Mouse (Mus musculus) embryonic facial prominence, embryonic 14.5 days (tissue): Measurements from ENCODE around the gene Stk19. TPM values are rescaled to one million over a fixed set of nuclear protein-coding genes. Genes with fewer than 3 reads are reported as not detected.

Experiments used
- ATAC-seq: fragments of 200-750 bp; cut with Nextera tagmentation; 2 replicates; pipeline ENCODE4 v1.8.0; 2017; ENCODE audit warnings: low read depth, moderate number of reproducible peaks, moderate TSS enrichment
- DNase-seq: peaks from one replicate; pipeline ENCODE4 v3.0.0-alpha.2; 2015; ENCODE audit warnings: low spot score
- H3K27ac ChIP-seq: fragments of 300-500 bp; sonication (generic); replicated peaks from 2 replicates; pipeline ENCODE4 v1.5.1; 2014; ENCODE audit warnings: low read depth, mild to moderate bottlenecking, low read length, moderate library complexity
- H3K27me3 ChIP-seq: fragments of 300-500 bp; sonication (generic); replicated peaks from 2 replicates; pipeline ENCODE4 v1.6.1; 2014; ENCODE audit warnings: low read length; ENCODE audit not compliant: control insufficient read depth, insufficient read depth
- H3K36me3 ChIP-seq: fragments of 300-500 bp; sonication (generic); 2 replicates; pipeline ENCODE4 v1.6.1; 2014; ENCODE audit warnings: low read length, mixed read lengths; ENCODE audit not compliant: control insufficient read depth, insufficient read depth
- H3K4me1 ChIP-seq: fragments of 300-500 bp; sonication (generic); 2 replicates; pipeline ENCODE4 v1.6.1; 2014; ENCODE audit warnings: antibody characterized with exemption, low read length; ENCODE audit not compliant: control insufficient read depth, insufficient read depth
- H3K4me2 ChIP-seq: fragments of 300-500 bp; sonication (generic); 2 replicates; pipeline ENCODE4 v1.6.1; 2014; ENCODE audit warnings: low read depth, mild to moderate bottlenecking, low read length, moderate library complexity, mixed read lengths
- H3K4me3 ChIP-seq: fragments of 300-500 bp; sonication (generic); 2 replicates; pipeline ENCODE4 v1.5.1; 2014; ENCODE audit warnings: low read depth, mild to moderate bottlenecking, low read length
- H3K9ac ChIP-seq: fragments of 300-500 bp; sonication (generic); 2 replicates; pipeline ENCODE4 v1.6.1; 2014; ENCODE audit warnings: low read depth, mild to moderate bottlenecking, low read length, moderate library complexity, mixed read lengths
- H3K9me3 ChIP-seq: fragments of 300-500 bp; sonication (generic); 2 replicates; pipeline ENCODE4 v1.6.1; 2016; ENCODE audit warnings: low read length; ENCODE audit not compliant: control insufficient read depth
- WGBS: fragments of 180-500 bp; shearing (Covaris S2); extraction: QIAGEN DNeasy Blood & Tissue Kit; methylation state at CpG from one replicate; pipeline ENCODE4 v1.1.7; 2014; 5-methylcytosine and 5-hydroxymethylcytosine counted together
- polyA plus RNA-seq: library from polyadenylated mRNA; unstranded; fragments of >200 nt; fragmentation: Nextera tagmentation; extraction: Ambion mirVana; gene quantifications from 2 replicates; pipeline ENCODE4 v1.2.1, GENCODE M21; 2014

Stk19 gene
- polyA plus RNA-seq, 1 experiment from 2014 or later = 21.7 TPM

GRCm38 (mm10) chr17:34850517-34851125 lies 13.9 kb upstream of the Stk19 start:
- Histone ChIP-seq H3K27ac (0 out of 2 replicates have a peak overlapping the region, but pooled peaks have one; percentile 17), H3K4me3 (peak overlapping the region; percentile 69), H3K36me3 (peaks cover 60% of the 10 kb centered on the region), H3K4me2 (peak overlapping the region; percentile 68), H3K4me1 (peaks cover 8% of the 10 kb centered on the region), H3K27me3 (no peaks in the 10 kb centered on the region), H3K9me3 (no peaks in the 10 kb centered on the region), H3K9ac (peak overlapping the region; percentile 77)
- DNase-seq (no peak), ATAC-seq (peak; percentile 13; the same call in 1 of the 2 replicates)
- WGBS = 2% methylated on average over 25 of the region's 25 CpGs

GRCm38 (mm10) chr17:34849722-34850516 lies 13.2 kb upstream of the Stk19 start, which contains the start of the genes Skiv2l and Nelfe:
Gene Skiv2l, minus strand, starts transcription at chr17:34850210.
Gene Nelfe, plus strand, starts transcription at chr17:34850391.
- no peaks in the 10 kb centered on the region for H3K27me3 ChIP-seq
- ATAC-seq (peak; percentile 98), DNase-seq (peak; percentile 98)
- peaks cover 60% of the 10 kb centered on the region for H3K36me3 ChIP-seq
- H3K9ac ChIP-seq = peak within 1 kb of the TSS; percentile 82
- H3K4me2 ChIP-seq = peak within 1 kb of the TSS; percentile 68
- H3K27ac ChIP-seq = peak within 1 kb of the TSS; percentile 17; the same call in 1 of the 2 replicates
- no peaks in the 10 kb centered on the region for H3K9me3 ChIP-seq
- H3K4me3 ChIP-seq = peak within 1 kb of the TSS; percentile 69
- WGBS = under 1% methylated on average over 44 of the region's 65 CpGs
- peaks cover 8% of the 10 kb centered on the region for H3K4me1 ChIP-seq

GRCm38 (mm10) chr17:34847615-34848014 lies 10.9 kb upstream of the Stk19 start:
- Histone ChIP-seq H3K27ac (no peak overlapping the region), H3K4me2 (no peak overlapping the region), H3K9ac (0 out of 2 replicates have a peak overlapping the region, but pooled peaks have one; percentile 25), H3K27me3 (no peaks in the 10 kb centered on the region), H3K9me3 (no peaks in the 10 kb centered on the region), H3K36me3 (peaks cover 62% of the 10 kb centered on the region), H3K4me3 (no peak overlapping the region), H3K4me1 (peaks cover 8% of the 10 kb centered on the region)
- no peak for DNase-seq
- ATAC-seq = no peak
- 91% methylated on average over 7 of the region's 7 CpGs for WGBS

GRCm38 (mm10) chr17:34847192-34847591 lies 10.4 kb upstream of the Stk19 start:
- no peak overlapping the region for H3K27ac ChIP-seq
- H3K36me3 ChIP-seq = peaks cover 62% of the 10 kb centered on the region
- DNase-seq (no peak), ATAC-seq (no peak)
- H3K27me3 ChIP-seq = no peaks in the 10 kb centered on the region
- H3K4me1 ChIP-seq = peaks cover 8% of the 10 kb centered on the region
- no peaks in the 10 kb centered on the region for H3K9me3 ChIP-seq
- WGBS = 88% methylated on average over 6 of the region's 6 CpGs
- H3K9ac ChIP-seq = no peak overlapping the region
- H3K4me2 ChIP-seq = no peak overlapping the region
- H3K4me3 ChIP-seq = no peak overlapping the region

- H3K4me2 ChIP-seq = no peak overlapping the region
- H3K27me3 ChIP-seq = no peaks in the 10 kb centered on the region
- DNase-seq (no peak), ATAC-seq (no peak)
- H3K9me3 ChIP-seq = no peaks in the 10 kb centered on the region
- 95% methylated on average over 11 of the region's 13 CpGs for WGBS
- peaks cover 80% of the 10 kb centered on the region for H3K36me3 ChIP-seq
- no peak overlapping the region for H3K4me3 ChIP-seq
- H3K27ac ChIP-seq = no peak overlapping the region
- no peak overlapping the region for H3K9ac ChIP-seq
- no peaks in the 10 kb centered on the region for H3K4me1 ChIP-seq
These were observed 8.1 kb upstream of the Stk19 start for GRCm38 (mm10) chr17:34844884-34845283.

GRCm38 (mm10) chr17:34840736-34841307 lies 4.1 kb upstream of the Stk19 start:
- no peak overlapping the region for H3K4me3 ChIP-seq
- H3K9ac ChIP-seq = no peak overlapping the region
- no peaks in the 10 kb centered on the region for H3K27me3 ChIP-seq
- no peak overlapping the region for H3K4me2 ChIP-seq
- no peak overlapping the region for H3K27ac ChIP-seq
- H3K4me1 ChIP-seq = peaks cover 13% of the 10 kb centered on the region
- DNase-seq = no peak
- H3K36me3 ChIP-seq = peaks cover 73% of the 10 kb centered on the region
- ATAC-seq = no peak
- whole genome bisulfite sequencing = 84% methylated on average over 6 of the region's 6 CpGs
- no peaks in the 10 kb centered on the region for H3K9me3 ChIP-seq

- H3K4me1 ChIP-seq = peaks cover 15% of the 10 kb centered on the region
- DNase-seq = no peak
- H3K9me3 ChIP-seq = no peaks in the 10 kb centered on the region
- H3K27ac ChIP-seq = no peak overlapping the region
- ATAC-seq = no peak
- H3K36me3 ChIP-seq = peaks cover 71% of the 10 kb centered on the region
- no peaks in the 10 kb centered on the region for H3K27me3 ChIP-seq
- H3K9ac ChIP-seq = no peak overlapping the region
- 91% methylated on average over 7 of the region's 7 CpGs for WGBS
- no peak overlapping the region for H3K4me2 ChIP-seq
- H3K4me3 ChIP-seq = no peak overlapping the region
These were observed 2.0 kb upstream of the Stk19 start for GRCm38 (mm10) chr17:34838785-34839184.

- WGBS = 49% methylated on average over 33 of the region's 43 CpGs
- Histone ChIP-seq H3K27ac (peak overlapping the region; percentile 84), H3K27me3 (no peaks in the 10 kb centered on the region), H3K4me2 (peak overlapping the region; percentile 98), H3K9me3 (no peaks in the 10 kb centered on the region), H3K9ac (peak overlapping the region; percentile 80), H3K4me1 (peaks cover 15% of the 10 kb centered on the region), H3K36me3 (peaks cover 67% of the 10 kb centered on the region), H3K4me3 (peak overlapping the region; percentile 65)
- no peak for DNase-seq
- peak; percentile 13; the same call in 1 of the 2 replicates for ATAC-seq
These were observed 949 bp upstream of the Stk19 start for GRCm38 (mm10) chr17:34837464-34838324.
